Comparison of ENCODE assay signal across 23 mouse cellular contexts in the genomic region with DNA sequence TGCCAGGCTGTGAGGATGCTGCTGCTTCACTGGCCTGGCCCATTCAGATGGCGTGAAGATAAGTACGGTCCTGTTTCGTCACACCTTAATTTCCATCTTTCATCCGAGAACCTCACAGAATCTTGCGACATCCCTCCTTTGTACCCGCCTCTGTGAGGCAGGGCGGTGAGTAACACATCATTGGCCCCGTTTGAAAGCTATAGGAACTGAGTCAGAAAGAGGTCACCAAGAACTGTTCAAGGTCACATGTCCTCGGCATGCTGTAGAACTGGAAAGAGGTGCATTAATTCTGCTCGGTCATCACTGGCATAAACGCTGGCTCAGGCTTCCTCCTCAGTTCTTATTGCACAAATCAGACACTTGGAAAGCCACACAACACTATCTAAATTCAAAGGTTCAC. TPM values are rescaled to one million over a fixed set of nuclear protein-coding genes. Genes with fewer than 3 reads are reported as not detected.
DNase-seq lines count a peak whose midpoint lies in the region; ATAC-seq lines count a peak whose summit lies in the region.
"Had no signal": no experiment of that assay in that cellular context is flagged by ENCODE, and none has a peak within 500 bp of the region (broad histone marks: within the 10 kb centered on the region; RNA-seq: fewer than 3 reads in every experiment).

Atp13a4 (minus strand) TSS at position 36 of the 400 bp plus-strand sequence.

- no peak within 1 kb of the TSS for H3K4me3 ChIP-seq in heart, embryonic 11.5 days (ENCODE audit: low read depth, low read length)
- H3K4me3 ChIP-seq: embryonic facial prominence, embryonic 13.5 days; gastrocnemius, adult 2 months; heart, embryonic 12.5 days; hindbrain, embryonic 15.5 days; midbrain, embryonic 12.5 days; stomach, embryonic 15.5 days had no signal

- no peak within 1 kb of the TSS for H3K27ac ChIP-seq in heart, embryonic 11.5 days (ENCODE audit: low read depth, low read length)
- H3K27ac ChIP-seq: embryonic facial prominence, embryonic 13.5 days; gastrocnemius, adult 2 months; hindbrain, embryonic 15.5 days; midbrain, embryonic 12.5 days; stomach, embryonic 15.5 days had no signal

- WGBS in heart, embryonic 11.5 days (ENCODE audit: insufficient replicate concordance), result 80% methylated on average over 11 of the region's 11 CpGs

- DNase-seq in layer of hippocampus, adult 8-10 months (ENCODE audit: low spot score in 2 of 2), result no peak
- DNase-seq in layer of hippocampus, adult 11-12 months (ENCODE audit: low spot score), result no peak
- peak; percentile 10 for DNase-seq in CD4-positive helper T cell, adult 2 months (ENCODE audit: low read depth, low spot score)
- peak; percentile 8 for DNase-seq in adrenal gland, postnatal 25 days
- no peak for DNase-seq in layer of hippocampus, postnatal 25 days (ENCODE audit: extremely low spot score in 1 of 2, low spot score in 1 of 2)
- no peak for DNase-seq in cerebellum, adult 11-12 months
- DNase-seq: cerebellum, adult 11 months; gastrocnemius, adult 2 months; lung, adult 2 months; lung, postnatal 4 days; right cerebral cortex, postnatal 14 days had no signal

- no peak within 1 kb of the TSS for H3K9ac ChIP-seq in heart, embryonic 11.5 days (ENCODE audit: low read depth, low read length)
- H3K9ac ChIP-seq: embryonic facial prominence, embryonic 13.5 days; heart, embryonic 12.5 days; hindbrain, embryonic 15.5 days; midbrain, embryonic 12.5 days; stomach, embryonic 15.5 days had no signal

- ATAC-seq in heart, embryonic 11.5 days (replicated peaks; ENCODE audit: insufficient number of reproducible peaks, low FRiP score, low TSS enrichment), result no peak
- ATAC-seq: forebrain, embryonic 16.5 days; intestine, postnatal 0 days had no signal

- H3K9me3 ChIP-seq in heart, embryonic 11.5 days (replicated peaks; ENCODE audit: control insufficient read depth, low read length), result no peaks in the 10 kb centered on the region
- H3K9me3 ChIP-seq: embryonic facial prominence, embryonic 13.5 days; heart, embryonic 12.5 days; hindbrain, embryonic 15.5 days; midbrain, embryonic 12.5 days; stomach, embryonic 15.5 days had no signal

- no peak within 1 kb of the TSS for H3K4me2 ChIP-seq in heart, embryonic 11.5 days
- H3K4me2 ChIP-seq: embryonic facial prominence, embryonic 13.5 days; heart, embryonic 12.5 days; hindbrain, embryonic 15.5 days; midbrain, embryonic 12.5 days; stomach, embryonic 15.5 days had no signal

- no peaks in the 10 kb centered on the region for H3K36me3 ChIP-seq in heart, embryonic 11.5 days (ENCODE audit: control insufficient read depth, insufficient read depth, low read length)
- H3K36me3 ChIP-seq: embryonic facial prominence, embryonic 13.5 days; heart, embryonic 12.5 days; hindbrain, embryonic 15.5 days; midbrain, embryonic 12.5 days; stomach, embryonic 15.5 days had no signal

- no peaks in the 10 kb centered on the region for H3K4me1 ChIP-seq in heart, embryonic 11.5 days (ENCODE audit: control insufficient read depth, insufficient read depth, low read length)
- H3K4me1 ChIP-seq: embryonic facial prominence, embryonic 13.5 days; heart, embryonic 12.5 days; hindbrain, embryonic 15.5 days; midbrain, embryonic 12.5 days; stomach, embryonic 15.5 days had no signal

- no peaks in the 10 kb centered on the region for H3K27me3 ChIP-seq in heart, embryonic 11.5 days (ENCODE audit: control insufficient read depth, insufficient read depth, low read length)
- H3K27me3 ChIP-seq: embryonic facial prominence, embryonic 13.5 days; heart, embryonic 12.5 days; hindbrain, embryonic 15.5 days; midbrain, embryonic 12.5 days; stomach, embryonic 15.5 days had no signal

RNA-seq across cellular contexts. Expression of gene Atp13a4, which starts in this region (rescaled TPM):
- 10 to 100 TPM; 16.5 to 21.1 (median 18.4) TPM for total RNA-seq in layer of hippocampus, adult 8-10 months (2022)
- total RNA-seq in adrenal gland, postnatal 25 days (2021), result not detected in 2 replicates
- total RNA-seq in layer of hippocampus, postnatal 25 days (2021), result 10 to 100 TPM; 15.2 to 18.4 TPM
- 0.34 TPM in 1 of 2 replicates, not detected in the other for polyA plus RNA-seq in heart, embryonic 11.5 days (2014; fragmentation: Nextera tagmentation; extraction: Ambion mirVana)
- total RNA-seq: common myeloid progenitor, adult 5-6 weeks; gastrocnemius, adult 2 months; heart, postnatal 25 days; liver, adult 2 months had no signal
- polyA plus RNA-seq: intestine, postnatal 0 days; liver, adult 2 months; spleen, adult 2 months had no signal

Comparison
In these comparisons a context has a peak if more than half of its experiments do, and no peak if none do; other contexts are left out.
1. RNA of gene Atp13a4 (total RNA-seq): 16.5 to 21.1 TPM in layer of hippocampus, adult 8-10 months and 15.2 to 18.4 TPM in layer of hippocampus, postnatal 25 days; not detected in adrenal gland, postnatal 25 days; every median in the first group is over 10 times any median in the second.
2. Peak in DNase-seq in adrenal gland, postnatal 25 days; RNA of the gene not detected or under 1 TPM.